Mouse (Mus musculus): Measurements from ENCODE around the gene Mtrex. TPM values are rescaled to one million over a fixed set of nuclear protein-coding genes. Genes with fewer than 3 reads are reported as not detected.
A peak's percentile ranks its signal among the peaks of the same experiment; 100 is the strongest.

Mtrex gene
- total RNA-seq, 2 experiments from 2014 or later: 29.5 to 33.1 TPM

DNA sequence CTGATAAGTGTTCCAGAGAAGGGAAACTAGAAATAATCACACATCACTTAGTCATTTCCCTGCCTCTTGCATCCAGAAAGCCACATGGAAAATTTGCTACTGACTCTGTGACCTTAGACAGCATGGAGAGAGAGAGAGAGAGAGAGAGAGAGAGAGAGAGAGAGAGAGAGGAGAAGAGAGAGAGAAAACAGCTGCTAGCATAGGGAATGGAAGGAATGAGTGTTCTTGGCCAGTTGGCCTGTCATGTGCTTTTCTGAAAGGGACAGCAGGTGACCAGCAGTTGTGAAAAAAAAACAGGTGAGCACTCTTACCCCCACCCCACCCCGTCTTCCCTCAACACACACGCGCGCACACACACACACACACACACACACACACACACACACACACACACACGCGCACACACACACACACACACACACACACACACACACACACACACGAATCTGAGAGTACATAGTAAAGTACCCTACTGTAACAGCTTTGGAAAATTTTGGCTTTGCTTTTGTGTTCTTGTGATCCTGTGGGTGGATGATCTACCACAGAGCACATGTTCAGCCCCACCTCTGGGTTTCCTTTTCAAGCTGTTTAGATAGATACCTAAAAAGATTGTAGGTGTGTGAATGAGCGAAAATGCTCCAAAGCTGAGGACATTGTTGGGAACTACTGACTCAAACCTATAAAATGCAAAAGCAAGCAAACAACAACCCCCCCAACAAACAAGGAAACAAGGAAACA lies 103.1 kb downstream of the Mtrex start:
- no peak for DNase-seq

DNA sequence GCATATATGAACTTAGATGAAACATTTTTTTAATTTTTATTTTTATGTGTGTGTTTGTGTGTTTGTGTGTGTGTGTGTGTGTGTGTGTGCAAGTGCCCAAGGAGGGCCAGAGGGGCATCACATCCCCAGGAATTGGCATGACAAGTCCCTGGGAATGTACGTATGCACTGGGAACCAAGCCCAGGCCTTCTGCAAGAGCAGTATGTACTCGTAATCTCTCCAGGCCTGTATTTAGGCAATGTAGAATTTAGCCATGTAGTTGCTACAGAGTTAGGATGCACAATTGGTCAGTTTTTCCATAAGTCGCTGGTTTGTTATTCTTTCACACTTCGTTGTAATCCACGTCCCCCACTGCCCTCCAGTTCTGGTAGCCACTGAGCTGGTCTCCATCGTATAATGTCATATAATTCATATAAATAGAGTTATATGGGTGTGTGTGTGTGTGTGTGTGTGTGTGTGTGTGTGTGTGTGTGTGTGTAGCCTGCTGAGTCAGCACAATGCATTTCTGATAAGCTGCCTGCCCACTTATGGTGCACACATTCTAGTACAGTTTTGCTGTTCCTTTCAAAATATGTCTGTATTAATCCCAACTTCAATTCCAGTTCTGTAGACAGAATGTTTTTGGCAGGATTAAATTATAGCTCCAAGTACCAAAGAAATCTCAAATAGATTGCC lies 103.8 kb downstream of the Mtrex start:
- peak; percentile 35 for DNase-seq

DNA sequence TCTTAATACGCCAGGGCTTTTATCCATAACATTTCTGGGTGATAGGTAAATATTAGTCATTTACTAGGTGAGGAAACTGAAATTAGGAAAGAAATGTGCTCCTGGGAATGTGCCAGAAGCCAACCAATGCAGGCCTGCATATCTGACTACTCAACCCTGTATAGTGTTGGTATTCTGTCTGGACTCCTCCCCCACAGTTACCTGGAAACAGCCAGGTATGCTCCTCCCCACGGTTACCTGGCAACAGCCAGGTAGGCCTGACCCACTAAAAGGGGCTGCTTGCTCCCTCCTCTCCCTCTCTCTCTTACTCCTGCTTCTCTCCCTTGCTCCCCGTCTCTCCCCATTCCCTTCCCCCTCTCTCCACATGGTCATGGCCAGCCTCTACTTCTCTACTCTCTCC lies 104.8 kb downstream of the Mtrex start:
- DNase-seq: no peak

DNA sequence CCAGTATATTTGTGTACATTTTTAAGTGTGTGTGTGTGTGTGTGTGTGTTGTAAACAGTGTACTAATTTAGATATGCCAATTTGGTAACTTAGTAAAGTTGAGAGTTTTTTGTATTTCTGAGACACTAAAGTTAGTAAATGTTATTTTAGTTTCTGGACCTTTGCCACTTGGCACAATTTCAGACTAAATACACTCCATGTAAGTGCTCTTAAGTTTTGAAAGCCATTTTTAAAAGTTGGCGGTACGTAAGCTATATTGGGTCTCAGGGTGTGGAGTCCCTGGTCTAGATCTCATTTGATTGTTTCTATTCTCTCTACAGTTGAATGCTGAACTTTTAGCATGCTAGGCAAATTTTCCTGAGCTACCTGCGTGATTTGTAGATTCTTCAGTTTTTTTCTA lies 109.1 kb downstream of the Mtrex start:
- no peak for DNase-seq

Other genes with a start within 250 kb of the Mtrex start
- gene Plpp1, start 126.6 kb downstream of the Mtrex start, total RNA-seq (2021): 10 to 100 TPM; 72.2 to 78.2 TPM
- 10 to 100 TPM; 15.0 to 16.4 TPM for gene Dhx29, start 56 bp upstream of the Mtrex start, total RNA-seq (2021)
- under 1 TPM in 1 of 2 experiments, not detected in 1; 0.16 TPM for gene Ccno, start 60.4 kb upstream of the Mtrex start, total RNA-seq (2021)
- gene Mcidas, start 66.4 kb upstream of the Mtrex start, total RNA-seq (2021): not detected
- gene Cdc20b, start 107.7 kb upstream of the Mtrex start, total RNA-seq (2021): not detected
- gene Gpx8, start 119.0 kb upstream of the Mtrex start, total RNA-seq (2021): 10 to 100 TPM; 59.5 to 61.2 TPM
- gene Gzma, start 173.6 kb upstream of the Mtrex start, total RNA-seq (2021): not detected